9 mouse cellular contexts compared by ENCODE assay signal in genomic region chr8:79370646-79371290, GRCm38 (mm10). TPM values are rescaled to one million over a fixed set of nuclear protein-coding genes. Genes with fewer than 3 reads are reported as not detected.
DNase-seq lines count a peak whose midpoint lies in the region; ATAC-seq lines count a peak whose summit lies in the region.
"Had no signal": no experiment of that assay in that cellular context is flagged by ENCODE, and none has a peak within 500 bp of the region (broad histone marks: within the 10 kb centered on the region; RNA-seq: fewer than 3 reads in every experiment).

No protein-coding gene starts in this region.

- DNase-seq in thymus, postnatal 36 days = peak; percentile 22
- DNase-seq in thymus, postnatal 10 days (ENCODE audit: low spot score in 2 of 2) = no peak
- no peak for DNase-seq in right cerebral cortex, adult 18-20 months
- no peak for DNase-seq in left cerebral cortex, postnatal 25 days (ENCODE audit: low spot score in 2 of 2)
- DNase-seq in adrenal gland, postnatal 25 days = no peak
- DNase-seq: cerebellum, postnatal 10 days had no signal

- peak; percentile 64 for ATAC-seq in granulocyte monocyte progenitor cell, adult 5-6 weeks (replicated peaks; ENCODE audit: poor library complexity, severe bottlenecking)
- ATAC-seq in megakaryocyte progenitor cell, adult 5-6 weeks (replicated peaks; ENCODE audit: poor library complexity) = peak; percentile 49
- ATAC-seq: forebrain, embryonic 15.5 days had no signal

- intact Hi-C loops in left cerebral cortex, postnatal 25 days (cut with DNase I) = no loop called here

RNA-seq across cellular contexts. Expression of gene Smad1, which starts 28.6 kb away (rescaled TPM):
- 13.7 and 18.2 TPM in 2 replicates for total RNA-seq in granulocyte monocyte progenitor cell, adult 5-6 weeks (2014; fragmentation: Nextera tagmentation)
- total RNA-seq in granulocyte monocyte progenitor cell, adult 5-6 weeks (2017) = 16.4 and 17.3 TPM in 2 replicates
- total RNA-seq in megakaryocyte progenitor cell, adult 5-6 weeks (2015) = 12.7 and 15.2 TPM in 2 replicates
- total RNA-seq in megakaryocyte progenitor cell, adult 5-6 weeks (2017) = 12.0 and 15.2 TPM in 2 replicates
- 10 to 100 TPM; 29.6 to 33.8 TPM for total RNA-seq in left cerebral cortex, postnatal 25 days (2021)
- total RNA-seq in adrenal gland, postnatal 25 days (2021) = 29.8 and 30.5 TPM in 2 replicates

Comparison
In these comparisons a context has a peak if more than half of its experiments do, and no peak if none do; other contexts are left out.
1. DNase-seq: peak in thymus, postnatal 36 days (2 of 2); none in thymus, postnatal 10 days (0 of 2), right cerebral cortex, adult 18-20 months (single experiment), left cerebral cortex, postnatal 25 days (0 of 2) and adrenal gland, postnatal 25 days (single experiment).